Mouse (Mus musculus) cerebellum, adult 8-10 months (tissue): Measurements from ENCODE around the gene Fmnl1.

Experiments used
- DNase-seq: peaks from one replicate; pipeline ENCODE4 v3.0.0; 2022

Gene Fmnl1

DNA sequence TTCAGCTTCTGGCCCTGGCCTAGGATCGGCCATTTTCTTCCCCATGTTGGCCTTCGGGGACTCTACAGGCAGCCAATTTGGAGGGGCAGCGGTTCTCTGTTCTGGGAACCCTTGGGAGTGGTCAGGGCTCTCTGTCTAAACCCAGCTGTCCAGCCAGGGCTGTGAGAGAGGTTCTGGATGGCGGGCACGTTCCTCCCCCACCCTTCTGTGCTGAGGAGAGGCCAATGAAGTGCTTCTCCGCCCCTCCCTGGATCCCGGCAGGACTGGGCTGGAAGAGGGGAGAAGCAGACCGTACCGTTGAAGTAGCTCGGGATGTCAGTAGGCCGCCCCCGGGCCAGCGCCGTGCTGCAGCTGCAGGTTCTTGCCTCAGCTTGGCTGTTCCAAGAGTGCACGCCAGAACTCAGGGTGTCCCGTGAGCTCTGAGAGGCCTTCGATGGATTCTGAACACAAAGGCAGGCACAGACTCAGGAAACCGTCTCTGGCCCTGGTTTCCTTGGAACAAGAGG, 53.1 kb downstream of the Fmnl1 start:
- DNase-seq: no peak

DNA sequence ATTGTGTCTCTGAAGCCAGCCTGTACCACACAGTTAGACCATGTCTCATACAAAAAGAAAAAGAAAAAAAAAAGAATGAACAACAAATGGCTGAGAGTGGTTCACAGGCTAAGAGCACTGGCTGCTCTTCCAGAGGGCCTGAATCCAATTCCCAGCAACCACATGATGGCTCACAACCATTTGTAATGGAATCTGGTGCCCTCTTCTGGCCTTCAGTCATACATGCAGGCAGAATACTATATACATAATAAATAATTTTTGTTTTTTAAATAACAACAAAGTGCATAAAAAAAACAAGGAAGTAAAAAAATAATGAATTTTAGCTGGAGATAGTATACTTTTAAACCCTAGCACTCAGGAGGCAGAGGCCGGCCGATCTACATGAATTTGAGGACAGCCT, 58.7 kb downstream of the Fmnl1 start:
- DNase-seq: no peak

DNA sequence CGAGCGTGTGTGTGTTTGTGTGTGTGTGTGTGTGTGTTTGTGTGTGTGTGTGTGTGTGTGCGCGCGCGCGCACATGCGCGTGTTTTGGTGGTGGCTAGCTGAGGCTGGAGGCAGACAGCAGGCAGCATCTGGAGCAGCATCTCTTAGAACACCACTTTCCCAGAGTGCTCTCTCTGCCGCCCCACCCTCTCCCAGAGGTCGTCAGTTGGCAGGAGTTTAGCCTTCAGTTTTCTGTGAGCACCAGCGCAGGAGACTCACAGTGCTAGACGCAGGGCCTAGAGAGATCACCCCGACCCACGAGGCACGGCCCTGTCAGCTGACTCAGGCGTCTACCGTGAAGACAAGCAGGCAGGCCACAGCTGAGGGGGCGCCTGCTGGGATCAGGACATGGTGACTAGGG, 59.7 kb downstream of the Fmnl1 start:
- no peak for DNase-seq

DNA sequence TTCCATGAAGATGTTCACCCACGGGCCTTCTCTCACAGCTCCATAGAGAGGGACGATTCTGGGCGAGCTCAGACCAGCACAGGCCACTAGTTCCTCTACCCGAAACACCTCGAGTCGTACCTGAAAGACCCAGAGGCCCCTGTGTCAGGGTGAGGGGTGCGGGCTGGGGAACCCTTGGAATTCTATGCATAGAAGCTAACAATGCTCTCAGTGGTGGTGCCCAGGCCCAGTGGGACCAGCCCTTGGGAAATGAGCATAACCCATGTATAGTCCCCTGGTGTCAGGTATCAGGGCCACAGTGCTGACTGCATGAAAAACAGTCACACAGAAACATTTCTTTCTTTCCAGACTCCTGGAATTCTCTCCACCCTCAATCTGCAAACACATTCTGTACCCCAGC, 60.5 kb downstream of the Fmnl1 start:
- DNase-seq: no peak

DNA sequence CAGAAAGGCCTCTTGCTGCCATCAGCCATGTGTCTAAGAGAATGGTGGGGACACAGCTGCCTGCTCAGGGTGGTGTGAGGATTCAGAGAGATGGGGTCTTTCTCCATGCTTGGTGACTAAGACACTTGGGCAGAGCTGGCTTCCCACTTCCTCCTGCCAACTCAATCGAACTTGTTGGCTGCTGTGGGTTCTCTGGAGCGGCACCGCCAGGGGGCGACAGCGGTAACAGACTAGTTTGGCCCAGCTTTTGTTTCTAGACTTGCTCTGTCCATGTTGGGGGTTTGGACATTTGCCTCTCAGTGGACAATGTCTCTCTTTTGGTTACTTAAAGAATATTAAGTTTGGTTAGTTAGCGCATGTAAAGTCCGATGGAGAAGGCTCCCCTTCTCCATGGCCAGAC, 62.1 kb downstream of the Fmnl1 start:
- DNase-seq: peak; percentile 81

DNA sequence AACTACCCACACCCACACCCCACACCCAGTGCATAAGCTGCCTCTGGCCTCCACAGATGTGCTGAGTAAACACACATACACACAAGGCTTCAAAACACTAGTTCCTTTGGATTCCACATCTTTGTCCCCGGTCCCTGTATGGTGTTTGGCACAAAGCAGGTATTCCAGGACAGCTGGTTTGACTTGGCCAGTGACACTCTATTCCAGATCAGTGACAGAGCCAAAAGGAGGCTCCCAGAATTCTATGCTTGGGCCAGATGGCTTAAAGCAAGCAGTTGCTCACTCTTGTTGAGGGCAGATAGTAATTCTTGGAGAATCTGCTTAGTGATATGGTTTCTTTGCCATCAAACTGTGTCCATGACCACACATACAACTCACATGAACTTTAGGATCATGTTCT, 63.5 kb downstream of the Fmnl1 start:
- DNase-seq: no peak

DNA sequence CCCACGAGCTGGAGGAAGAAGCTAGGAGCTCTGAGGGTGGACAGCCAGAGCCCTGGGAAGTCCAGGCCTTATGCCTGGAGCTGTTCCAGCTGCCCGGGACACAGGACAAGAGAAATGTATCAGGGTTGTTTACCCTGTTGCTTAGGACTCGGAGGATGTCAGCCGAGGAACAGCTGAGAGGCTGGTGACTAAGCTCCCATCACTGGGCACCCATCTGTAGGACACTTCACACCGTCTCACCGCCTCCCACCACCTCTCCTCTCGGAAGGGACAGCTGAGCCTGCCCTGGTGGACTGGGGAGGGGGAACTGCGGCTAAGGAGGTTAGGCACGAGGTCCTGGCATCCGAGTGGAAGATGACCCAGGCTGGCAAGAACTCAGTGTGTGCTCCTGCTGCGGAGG, 64.8 kb downstream of the Fmnl1 start:
- no peak for DNase-seq

DNA sequence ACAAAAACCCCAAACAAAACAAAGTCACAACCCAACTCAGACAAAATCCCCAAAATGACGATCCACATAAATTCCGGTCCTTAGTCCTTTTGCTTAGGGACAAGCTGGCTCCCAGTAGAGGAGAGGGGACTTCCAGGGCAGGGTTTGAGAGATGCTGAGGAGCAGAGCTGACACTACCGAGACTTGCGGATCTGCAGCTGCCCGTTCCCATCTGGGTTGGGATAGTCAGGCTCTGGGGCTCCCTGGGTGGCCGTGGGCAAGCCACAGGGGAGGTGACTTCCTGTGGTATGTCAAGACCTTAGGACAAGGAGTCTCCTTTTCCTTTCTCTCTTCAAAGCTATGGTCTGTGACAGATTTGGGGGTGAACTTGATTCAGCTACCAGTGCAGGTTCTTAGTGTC, 65.5 kb downstream of the Fmnl1 start:
- no peak for DNase-seq

DNA sequence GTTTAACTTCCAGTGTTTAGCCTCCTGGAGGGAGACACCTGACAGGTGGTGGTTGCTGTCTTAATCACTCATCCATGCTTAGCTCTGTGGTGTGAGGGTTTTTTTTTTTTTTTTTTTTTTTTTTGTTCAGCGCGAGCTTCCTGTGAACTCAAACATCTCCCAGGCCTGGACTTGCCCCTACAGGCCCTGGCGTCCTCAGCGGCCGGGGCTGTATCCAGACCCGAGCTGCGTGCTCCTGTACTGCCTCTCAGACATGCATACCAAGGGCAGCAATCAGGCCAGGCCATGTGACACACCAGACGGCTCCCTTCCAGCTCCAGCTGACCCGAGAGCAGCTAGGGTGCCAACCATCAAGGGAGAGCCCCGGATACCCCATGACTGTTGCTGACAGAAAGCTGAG, 66.0 kb downstream of the Fmnl1 start:
- DNase-seq: no peak

DNA sequence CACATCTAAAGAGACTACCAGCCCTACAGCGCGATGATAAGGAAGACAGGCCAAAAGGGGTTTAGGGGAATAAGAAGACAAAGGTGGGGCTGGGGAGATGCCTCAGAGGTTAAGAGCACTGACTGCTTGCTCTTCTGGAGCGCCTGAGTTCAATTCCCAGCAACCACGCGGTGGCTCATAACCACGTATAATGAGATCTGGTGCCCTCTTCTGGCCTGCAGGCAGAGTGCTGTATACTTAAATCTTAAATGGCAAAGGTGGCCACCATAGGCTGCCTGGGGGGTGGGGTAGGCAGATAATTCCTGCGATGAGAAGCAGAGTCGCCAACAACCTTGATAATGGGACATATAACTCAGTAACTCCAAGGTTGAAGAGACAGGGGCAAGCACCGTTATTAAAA, 66.8 kb downstream of the Fmnl1 start:
- DNase-seq: no peak

DNA sequence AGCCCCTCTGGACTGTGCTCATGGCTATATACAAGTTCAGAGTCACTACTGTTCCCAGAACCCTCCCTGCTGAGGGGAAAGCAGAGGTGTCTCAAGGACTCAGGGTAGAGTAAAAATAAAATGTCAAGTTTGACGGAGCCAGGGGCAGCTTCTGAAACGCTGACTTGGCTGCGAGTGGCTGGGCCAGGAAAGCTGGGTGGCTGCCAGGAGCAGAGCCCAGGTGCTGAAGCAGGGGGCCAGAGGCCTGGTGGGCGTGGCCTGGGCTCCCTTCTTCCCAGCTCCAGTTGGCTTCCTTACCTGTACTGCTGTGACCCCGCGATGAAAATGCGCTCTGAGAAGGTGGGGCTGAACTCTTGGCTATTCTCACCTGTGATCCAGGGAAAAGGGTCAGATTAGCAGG, 69.8 kb downstream of the Fmnl1 start:
- no peak for DNase-seq

DNA sequence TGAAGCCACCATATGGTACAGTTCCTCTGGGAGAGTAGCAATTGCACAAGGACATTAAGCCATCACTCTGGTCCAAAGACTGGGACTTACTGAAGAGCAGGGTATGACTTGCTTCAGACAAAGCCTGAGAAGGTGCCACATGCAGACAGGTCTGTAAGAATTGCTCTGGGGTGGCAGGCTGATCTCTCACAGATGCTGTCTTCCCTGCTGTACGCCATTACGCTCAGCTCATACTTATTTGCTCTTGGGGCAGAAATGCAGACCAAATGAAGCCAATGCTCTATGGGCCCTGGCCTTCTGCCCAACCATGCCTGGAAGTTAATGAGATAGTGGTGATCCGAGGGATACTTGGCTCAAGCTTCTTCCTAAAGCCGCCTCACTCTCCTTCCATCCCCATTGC, 73.9 kb downstream of the Fmnl1 start:
- peak; percentile 52 for DNase-seq

DNA sequence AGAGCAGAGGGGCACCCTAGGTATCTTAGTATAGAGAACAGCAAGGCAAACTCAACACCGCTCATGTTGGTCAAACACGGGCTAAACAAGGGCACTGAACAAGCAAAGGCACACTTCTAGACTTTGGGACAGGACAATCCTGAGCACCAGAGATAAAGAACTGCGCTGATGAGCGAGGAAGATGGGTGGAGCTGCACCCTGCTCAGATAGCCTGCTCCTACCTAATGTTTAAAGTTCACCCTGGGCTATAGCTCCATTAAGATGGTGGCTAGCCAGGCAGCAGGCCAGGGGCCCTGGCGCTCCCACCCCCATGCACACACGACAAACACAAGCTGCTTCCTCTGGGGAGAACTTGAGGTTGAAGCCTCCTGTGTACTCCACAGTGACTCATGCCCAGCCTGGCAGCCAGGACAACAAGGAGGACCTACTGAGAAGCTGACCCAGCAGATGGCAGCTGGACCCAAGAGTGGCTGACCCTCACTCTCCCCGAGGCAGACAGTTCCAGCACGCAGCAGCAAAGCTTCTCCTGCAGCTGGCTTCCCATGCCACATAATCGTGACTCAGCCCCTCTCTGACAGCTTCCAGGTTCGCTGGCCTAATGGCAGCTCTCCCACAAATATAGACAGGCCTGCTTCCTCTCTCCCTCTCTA, 75.3 kb downstream of the Fmnl1 start:
- DNase-seq: no peak

DNA sequence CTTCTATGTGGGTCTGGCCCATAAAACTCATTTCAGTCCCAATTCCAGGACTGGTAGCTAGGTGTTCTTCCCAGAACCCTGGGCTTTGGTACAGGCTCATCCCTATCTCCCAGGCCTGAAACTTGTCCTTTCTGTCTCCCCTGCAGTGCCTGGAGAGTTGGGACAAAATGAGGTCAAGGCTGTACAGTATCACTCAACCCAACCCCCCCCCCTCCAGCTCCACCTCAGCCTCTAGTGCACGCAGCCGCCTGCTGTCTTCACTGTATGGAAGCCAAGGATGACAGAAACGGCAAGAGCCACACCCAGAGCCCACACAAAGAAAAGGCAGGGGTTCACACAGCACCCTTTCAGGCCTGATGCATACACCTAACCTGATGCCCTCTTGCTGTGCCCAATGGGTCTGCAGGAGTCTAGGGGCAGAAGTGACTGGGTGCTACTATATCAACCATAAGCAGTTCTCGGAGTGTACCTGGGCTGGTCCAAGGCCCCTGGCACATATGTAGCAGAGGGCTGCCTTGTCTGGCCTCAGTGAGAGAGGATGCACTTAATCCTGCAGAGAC, 75.9 kb downstream of the Fmnl1 start:
- DNase-seq: no peak

DNA sequence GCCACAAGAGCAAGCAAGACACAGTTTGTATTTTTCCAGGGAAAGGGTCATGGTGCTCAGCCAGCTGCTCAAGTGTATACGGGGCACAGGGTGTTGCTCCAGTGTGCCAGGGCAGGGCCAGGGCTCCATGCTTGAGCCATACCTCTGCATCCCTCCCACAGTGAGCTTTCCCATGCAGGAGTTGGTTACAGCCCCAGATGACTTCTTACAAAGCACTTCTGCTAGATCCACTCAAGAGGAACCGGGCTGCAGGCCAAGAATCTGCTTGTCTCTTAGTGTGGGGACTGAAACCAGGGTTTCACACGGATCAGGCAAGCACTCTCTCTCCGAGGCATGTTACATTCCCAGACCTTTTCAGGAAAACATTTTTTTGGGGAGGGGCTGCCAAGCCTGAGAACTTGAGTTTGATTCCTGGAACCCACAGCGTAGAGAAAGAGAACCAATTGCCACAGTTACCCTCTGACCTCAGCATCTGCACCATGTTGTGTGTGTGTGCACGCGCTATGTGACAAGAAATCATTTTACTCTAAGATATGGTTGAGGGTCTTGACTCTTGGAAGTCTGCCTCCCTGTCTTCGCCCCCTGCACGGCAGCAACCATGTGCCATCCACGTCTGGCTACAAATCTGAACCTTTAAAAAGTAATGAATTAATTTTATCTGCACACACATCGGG, 76.7 kb downstream of the Fmnl1 start:
- DNase-seq: no peak
